Mouse (Mus musculus): ENCODE measurements around the gene Mfap3l. TPM values are rescaled to one million over a fixed set of nuclear protein-coding genes. Genes with fewer than 3 reads are reported as not detected.
"Not testable (repeated sequence)": the region's sequence is repeated elsewhere in the genome, so short reads cannot be mapped to it uniquely, and the experiment has no call there.

Gene Mfap3l
- 1 to 10 TPM; 2.7 to 4.5 (median 3.6) TPM for total RNA-seq (2022)

DNA sequence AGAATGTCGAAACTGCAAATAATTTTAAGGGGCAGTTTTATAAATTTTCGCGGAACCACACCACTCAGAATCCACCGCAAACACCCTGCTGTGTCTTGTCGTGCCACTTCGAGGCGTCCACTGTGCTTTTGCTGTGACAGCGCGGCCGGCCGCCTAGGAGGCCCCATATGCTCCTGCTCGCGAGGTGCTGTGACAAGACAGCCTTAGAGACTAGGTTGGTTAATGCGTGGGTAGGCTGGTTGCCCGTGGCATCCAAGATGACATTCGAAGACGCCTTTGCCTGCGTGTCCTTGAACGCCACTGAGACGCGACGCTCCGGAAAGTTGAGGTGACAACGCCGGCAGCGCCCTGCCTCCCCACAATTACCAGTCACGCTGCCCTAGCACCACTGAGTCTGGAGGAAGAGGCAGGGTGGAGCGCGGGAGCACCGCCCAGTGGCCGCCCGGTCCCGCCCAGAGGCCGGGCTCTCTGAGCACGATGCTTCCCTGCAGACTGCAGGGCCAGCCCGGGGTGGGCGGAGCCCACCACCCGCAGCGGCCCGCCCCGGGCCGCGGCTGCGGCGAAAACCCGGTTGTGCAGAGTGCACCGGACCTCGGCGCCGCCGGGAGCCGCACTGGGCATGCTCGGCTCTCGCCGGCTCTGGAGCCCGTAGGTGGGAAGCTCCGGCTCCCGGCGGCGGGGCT, at the start of gene Mfap3l:
Mfap3l (plus strand) TSS at position 578 of the 683 bp plus-strand sequence.
- DNase-seq = peak; percentile 86

- DNase-seq = no peak
Observed at GRCm38 (mm10) chr8:60583369-60583768, 49.3 kb upstream of the Mfap3l start.

GRCm38 (mm10) chr8:60591352-60592105, 41.1 kb upstream of the Mfap3l start:
- not testable (repeated sequence) for DNase-seq

- DNase-seq = no peak
Observed at GRCm38 (mm10) chr8:60594761-60595160, 37.9 kb upstream of the Mfap3l start.

GRCm38 (mm10) chr8:60611580-60612111, 21.0 kb upstream of the Mfap3l start:
- no peak for DNase-seq

- DNase-seq = no peak
Observed at GRCm38 (mm10) chr8:60616928-60617327, 15.7 kb upstream of the Mfap3l start.

DNA sequence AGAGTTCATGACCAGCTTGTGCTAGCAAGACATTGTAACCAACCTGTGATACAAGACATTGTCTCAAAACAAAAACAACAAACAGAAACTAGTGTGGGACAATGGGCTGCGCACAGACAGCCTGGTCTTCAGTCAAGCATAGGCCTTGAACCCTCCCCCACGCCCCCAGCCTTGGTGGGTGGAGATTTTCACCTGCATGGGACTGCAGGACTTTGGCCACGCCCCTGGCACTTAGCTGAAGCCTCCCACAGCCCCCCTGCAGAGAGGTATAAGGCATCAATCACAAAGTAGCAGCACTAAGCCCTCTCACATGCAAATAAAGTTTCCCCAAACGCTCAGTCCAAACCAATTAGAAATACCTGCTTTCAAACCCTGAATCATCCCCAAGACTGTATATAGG, 11.1 kb upstream of the Mfap3l start:
- DNase-seq = no peak

GRCm38 (mm10) chr8:60622056-60622455, 10.6 kb upstream of the Mfap3l start:
- DNase-seq = no peak

DNA sequence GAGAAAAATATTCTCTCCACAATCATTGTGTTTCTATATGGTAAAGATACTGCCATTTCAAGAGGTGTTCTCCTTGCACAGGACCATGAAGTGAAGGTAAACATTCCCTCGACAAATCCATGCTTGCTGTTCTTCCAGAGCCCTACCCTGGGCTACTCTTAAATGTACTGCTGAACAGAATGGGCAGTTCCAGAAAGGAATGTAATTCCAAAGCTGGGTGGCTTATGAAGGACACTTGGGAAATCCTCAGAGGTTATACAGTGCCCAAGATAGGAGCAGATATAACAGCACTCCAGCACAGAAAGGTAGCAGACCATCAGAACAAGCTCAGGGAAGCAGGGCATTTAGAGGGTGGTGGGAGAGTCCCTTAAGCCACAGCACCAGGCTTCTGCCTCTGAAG, 9.2 kb upstream of the Mfap3l start:
- no peak for DNase-seq

DNA sequence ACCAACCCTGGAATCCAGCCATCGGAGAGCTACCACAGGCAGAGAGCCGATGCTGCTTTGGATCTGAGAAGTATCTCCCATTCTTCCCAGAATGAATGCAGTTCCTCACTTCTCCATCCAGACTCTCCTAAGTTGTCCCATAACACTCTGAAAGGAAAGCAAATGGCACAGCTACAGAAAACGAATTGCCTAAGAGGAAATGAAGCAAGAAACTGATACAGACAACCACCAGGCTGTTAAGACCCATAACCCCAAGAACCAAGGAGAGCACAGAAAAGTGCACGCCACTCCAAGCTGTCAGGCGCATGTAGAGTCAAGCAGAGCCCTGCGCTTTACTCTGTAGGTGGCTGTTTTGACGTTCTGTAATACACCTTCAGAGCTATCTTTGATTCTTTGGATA, 7.9 kb upstream of the Mfap3l start:
- DNase-seq = no peak

GRCm38 (mm10) chr8:60627937-60628336, 4.7 kb upstream of the Mfap3l start:
- DNase-seq = no peak

- DNase-seq = no peak
Observed at GRCm38 (mm10) chr8:60629059-60629458, 3.6 kb upstream of the Mfap3l start.

GRCm38 (mm10) chr8:60631504-60631934, 1.1 kb upstream of the Mfap3l start:
- peak; percentile 73 for DNase-seq

- DNase-seq = no peak
Observed at GRCm38 (mm10) chr8:60632933-60633655, 467 bp downstream of the Mfap3l start.

- DNase-seq = no peak
Observed at GRCm38 (mm10) chr8:60634921-60635320, 2.3 kb downstream of the Mfap3l start.

DNA sequence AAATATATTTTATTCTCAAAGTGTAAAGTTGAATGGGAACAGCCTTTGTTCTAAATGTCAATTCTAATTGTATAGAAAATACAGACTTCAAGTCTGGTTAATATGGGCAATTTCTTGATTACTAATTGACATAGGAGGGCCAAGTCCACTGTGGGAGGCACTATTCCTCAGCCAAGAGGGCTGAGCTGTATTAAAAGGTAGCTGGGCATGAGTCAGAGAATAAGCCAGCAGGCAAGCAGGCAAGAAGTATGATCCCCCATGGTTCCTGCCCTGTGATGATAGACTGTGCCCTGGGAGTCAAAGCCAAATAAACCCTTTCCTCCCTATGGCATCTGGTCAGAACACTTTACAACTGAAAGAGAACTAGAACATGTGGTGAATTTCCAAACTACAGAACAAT, 3.2 kb downstream of the Mfap3l start:
- no peak for DNase-seq

DNA sequence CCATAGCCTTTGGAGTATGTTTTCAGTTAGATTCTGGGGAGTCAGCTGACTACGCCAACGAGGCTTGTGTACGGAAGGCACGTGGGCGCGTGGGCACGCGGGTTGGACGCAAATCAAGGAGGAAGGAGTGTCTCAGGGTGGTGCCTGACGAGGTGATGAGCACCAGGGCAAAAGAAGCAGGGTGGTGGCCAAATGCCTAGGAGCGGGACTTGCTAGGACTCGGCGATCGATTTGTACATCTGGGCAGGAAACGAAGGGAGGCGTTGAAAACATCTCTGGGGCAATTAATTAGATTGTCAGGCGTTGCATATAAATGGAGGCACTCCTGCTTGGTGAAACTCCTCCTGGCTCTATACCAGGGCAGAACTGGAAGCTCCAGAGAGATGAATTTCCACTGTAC, 7.4 kb downstream of the Mfap3l start:
- DNase-seq = no peak

GRCm38 (mm10) chr8:60643416-60644020, 10.9 kb downstream of the Mfap3l start:
- DNase-seq = no peak

DNA sequence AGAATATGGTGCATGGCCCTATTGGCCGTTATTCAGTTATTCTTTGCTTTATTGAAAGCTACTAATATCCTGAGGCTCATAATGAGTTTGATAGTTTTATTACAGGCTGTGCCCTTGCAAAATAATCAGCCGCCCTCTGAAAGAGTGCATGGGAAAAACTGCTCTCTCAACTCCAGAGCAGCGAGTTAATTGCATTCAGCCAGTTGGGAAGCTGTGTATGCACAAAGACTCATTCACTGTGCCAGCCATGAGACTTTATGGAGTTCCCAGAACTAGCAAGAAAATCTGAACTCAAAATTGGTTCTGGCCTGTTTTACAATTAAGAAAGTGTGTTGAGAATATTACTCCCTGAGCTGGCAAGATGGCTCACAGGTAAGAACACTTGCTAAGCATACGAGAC, 12.5 kb downstream of the Mfap3l start:
- no peak for DNase-seq

DNA sequence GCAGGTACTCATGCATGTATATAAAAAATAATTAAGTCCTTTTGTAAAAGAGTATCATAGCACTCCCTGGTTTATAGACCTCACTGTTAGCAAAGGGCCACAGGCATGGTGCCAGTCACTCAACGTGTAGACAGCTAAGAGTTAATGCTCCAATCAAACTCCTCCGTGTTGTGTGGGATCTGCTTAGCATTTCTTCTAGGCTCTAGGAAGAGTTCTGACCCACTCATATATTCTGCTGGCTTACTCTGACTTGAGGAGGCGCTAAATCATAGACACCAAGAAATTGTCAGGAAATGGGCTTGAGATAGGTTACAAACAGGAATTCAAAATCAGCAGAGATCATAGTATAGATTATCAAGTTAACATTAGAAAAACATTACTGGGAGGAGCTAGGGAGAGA, 13.3 kb downstream of the Mfap3l start:
- no peak for DNase-seq

DNA sequence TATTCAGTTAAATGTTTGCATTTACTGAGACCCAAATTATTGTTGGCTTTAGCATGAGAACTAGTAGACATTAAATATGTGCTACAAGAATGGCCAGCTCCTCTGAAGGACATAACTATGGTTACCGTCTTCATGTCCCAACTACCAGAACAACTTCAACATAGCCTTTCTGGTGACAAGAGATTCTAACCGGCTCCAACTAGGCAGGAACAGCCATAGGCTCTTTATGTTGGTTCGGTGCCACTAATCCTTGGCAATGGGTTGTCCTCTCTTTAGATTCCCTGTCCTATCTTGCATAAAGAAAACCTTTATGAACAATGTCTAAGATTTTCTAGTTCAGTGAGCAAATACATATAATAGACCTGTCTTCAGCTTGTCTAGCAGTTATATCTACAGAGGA, 14.7 kb downstream of the Mfap3l start:
- no peak for DNase-seq

DNA sequence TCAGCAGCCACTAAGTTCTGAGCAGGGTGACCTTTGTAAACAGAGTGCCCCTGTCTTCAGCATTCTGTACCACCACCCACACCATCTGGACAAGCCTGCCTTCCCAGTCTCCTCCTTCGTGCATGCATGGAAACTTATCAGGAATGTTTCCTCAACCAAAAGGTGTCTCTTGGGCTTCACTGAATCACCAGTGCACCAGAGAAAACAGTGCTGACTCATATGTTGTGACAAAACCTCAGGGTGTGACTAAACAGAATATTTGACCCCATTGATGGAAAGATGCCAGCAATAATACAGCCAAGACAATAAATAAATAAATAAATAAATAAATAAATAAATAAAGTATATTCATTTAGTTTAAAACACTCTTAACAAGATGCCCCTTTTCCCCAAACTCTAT, 16.5 kb downstream of the Mfap3l start:
- DNase-seq = no peak

DNA sequence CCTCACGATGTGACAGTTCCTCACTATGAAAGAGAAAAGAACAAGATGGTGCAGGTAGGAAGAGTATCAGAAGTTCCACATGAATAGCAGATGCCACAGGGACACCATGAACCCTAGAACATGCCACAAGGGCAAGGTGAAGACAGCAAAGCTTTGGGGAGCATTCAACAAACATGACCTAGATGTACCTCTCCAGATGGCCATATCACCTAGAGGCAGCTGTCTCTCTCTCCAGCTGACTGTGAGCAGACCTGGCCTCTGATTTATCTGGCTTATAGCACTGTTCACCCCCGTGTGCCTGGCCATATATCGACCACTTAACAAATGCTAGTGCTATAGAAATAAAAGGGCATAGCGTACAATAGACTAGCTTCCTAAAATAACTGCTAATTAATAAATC, 17.5 kb downstream of the Mfap3l start:
- DNase-seq = no peak

Data from adrenal gland, adult 8-10 months (tissue).